Mouse (Mus musculus): ENCODE measurements around the gene Snf8.

Gene Snf8

DNA sequence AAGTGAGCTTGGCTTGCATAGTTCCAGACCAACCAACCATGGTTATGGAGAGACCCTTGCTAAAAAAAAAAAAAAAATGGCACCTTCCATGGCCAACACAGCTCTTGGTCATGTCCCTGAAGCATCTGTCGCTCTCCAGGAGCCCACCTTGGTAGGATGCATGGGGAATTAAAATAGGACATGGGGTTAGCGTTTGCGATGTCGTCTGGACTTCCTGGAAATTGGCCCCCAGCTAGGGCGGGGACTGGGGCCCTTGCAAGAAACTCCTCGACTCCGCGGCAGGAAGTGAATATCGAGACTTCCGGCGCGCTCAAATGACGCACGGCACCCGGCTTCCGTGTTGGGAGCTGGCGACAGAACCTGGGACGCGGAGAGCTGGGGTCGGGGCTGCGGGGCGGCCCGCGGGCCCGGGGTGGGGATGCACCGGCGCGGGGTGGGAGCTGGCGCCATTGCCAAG, at the start of gene Snf8:
Gene Snf8, plus strand, starts transcription at position 290 of the 457 bp plus-strand sequence.
- peak; percentile 93 for DNase-seq (ENCODE audit: low spot score)

DNA sequence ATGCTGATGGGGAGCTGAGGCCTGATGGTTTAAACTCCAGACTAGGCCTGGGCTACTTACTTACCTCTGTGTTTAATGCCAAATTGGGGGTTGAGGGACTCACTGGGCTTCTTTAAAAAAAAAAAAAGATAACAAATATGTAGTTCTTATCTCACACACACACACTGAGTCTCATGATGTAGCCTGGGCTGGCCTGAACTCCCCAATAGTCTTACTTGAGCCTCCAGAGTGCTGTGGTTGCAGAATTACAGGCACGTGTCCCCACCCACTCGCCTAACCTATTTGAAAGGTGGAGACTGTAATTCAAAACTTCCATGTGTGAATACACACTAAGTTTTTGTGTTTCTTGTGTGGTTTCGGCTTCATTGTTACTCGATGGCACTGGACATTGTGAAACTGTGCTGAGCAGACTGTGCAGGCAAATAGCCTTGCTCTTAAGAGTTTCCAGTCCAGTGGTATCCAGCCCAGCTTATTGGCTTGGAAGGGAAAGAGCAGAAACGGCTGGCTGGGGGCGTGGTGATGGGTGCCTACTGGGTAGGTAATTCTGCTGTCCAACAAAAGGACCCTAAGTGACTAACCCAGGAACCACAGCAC, 46.7 kb upstream of the Snf8 start:
- no peak for DNase-seq (ENCODE audit: low spot score)

DNA sequence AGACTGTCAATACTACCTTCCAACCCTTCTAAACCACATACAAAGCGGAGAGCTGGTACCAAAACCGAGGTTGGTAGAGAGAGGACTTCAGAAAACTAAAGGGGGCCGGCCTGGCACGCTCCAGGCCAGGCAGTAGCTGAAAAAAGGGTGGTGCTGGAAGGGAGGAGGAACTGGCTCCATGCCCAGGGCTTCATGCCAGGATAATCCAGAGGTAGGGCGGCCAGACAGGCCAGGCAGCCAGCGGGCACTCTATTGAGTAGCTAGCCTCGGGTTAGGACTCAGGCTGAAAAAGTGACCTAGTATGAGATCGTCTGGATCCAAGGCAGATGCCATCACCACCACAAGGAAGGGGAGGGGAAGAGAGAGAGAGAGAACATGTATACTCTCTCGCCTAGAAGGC, 46.2 kb upstream of the Snf8 start:
- DNase-seq (ENCODE audit: low spot score) = peak; percentile 60

DNA sequence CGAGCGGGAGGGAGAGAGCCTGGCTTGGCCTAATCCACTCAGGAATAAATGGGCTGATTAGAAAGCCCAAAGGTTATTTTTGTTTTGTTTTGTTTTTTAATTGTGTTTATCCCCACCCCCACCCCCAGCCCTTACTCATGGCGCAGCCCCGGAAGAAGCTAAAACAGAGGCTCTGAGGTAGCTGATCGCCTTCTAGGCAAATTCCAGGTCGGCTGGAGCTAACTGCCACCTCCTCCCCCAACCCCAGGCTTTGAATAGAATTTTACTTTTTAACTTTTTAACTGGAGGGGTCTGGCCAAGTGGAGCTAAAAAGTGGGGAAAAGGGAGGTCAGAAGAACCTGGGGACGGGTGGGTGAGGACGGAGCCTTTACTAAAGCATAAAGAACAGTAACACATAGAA, 44.8 kb upstream of the Snf8 start:
- DNase-seq (ENCODE audit: low spot score) = no peak

DNA sequence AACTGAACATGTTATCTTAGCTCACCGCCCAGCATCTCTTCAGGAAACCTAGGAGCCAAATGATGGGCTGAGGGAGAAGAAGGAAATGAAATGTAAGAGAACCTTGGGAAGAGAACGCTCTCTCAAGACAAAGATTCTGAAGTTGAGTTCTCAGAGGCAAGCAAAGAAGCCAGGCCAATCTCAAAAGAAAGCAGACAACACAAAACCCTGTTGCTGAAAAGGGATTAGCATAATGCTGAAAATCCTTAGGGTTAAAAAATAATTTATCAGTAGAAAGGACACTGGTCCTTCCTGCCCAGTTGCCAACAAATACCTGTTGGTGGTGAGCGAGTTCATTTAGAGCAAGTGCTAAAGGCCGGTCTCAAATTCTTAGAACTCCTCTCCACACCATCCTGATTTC, 44.3 kb upstream of the Snf8 start:
- no peak for DNase-seq (ENCODE audit: low spot score)

DNA sequence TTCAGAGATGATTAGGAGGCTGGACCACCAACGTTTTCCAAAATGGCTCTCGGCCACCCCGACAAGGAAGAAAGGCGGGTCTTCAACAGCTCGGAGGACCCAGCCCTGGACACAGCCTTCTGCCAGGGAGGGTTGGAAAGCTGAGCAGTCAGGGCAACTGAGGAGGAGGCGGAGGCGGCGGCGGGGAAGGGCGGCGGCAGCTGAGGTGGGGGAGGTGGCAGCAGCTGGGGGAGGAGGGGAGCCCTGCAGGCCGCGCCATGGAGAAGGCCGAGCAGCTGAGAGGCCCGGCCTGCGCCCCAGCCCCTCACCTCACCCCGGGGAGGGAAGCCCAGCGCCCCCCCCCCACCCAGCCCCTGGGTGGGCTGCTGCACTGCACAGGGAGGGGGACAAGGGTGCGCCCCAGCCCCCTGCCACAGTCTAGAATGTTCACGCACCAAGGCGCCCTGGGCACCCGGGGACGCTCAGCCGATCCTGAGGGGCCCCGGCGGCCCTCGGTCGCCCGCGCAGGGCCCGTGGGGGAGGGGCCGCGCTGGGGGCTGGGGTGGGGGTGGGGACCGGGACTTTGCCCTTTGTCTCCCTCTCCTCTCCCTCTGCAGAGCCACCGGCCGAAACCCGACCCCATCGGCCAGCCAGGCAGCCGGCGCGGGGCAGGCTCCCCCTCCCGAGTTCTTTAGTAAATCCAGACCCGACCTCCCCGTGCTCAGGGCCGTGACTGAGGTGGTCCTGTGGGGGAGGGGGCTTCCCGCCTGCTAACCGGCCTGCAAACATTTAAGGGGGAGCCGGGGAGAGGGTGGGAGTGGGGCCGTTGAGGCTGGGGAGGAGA, 43.6 kb upstream of the Snf8 start:
- DNase-seq (ENCODE audit: low spot score) = no peak

DNA sequence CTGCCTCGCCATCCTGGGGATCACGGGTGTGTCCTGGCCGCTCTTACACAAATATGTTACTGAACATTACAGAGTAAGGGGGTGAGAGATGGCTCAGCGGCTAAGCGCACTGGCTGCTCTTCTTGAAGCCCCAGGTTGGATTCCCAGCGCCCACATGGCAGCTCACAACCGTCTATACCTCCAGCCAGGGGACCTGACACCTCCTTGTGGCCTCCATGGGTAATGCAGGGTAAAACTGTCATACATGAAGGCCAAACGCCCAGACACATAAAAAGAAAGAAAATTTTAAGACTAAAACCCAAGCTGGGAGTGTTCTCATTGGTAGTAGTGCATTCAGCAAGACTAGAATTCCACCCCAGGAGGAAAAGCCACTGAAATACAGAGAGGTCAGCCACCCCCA, 40.5 kb upstream of the Snf8 start:
- DNase-seq (ENCODE audit: low spot score) = no peak

DNA sequence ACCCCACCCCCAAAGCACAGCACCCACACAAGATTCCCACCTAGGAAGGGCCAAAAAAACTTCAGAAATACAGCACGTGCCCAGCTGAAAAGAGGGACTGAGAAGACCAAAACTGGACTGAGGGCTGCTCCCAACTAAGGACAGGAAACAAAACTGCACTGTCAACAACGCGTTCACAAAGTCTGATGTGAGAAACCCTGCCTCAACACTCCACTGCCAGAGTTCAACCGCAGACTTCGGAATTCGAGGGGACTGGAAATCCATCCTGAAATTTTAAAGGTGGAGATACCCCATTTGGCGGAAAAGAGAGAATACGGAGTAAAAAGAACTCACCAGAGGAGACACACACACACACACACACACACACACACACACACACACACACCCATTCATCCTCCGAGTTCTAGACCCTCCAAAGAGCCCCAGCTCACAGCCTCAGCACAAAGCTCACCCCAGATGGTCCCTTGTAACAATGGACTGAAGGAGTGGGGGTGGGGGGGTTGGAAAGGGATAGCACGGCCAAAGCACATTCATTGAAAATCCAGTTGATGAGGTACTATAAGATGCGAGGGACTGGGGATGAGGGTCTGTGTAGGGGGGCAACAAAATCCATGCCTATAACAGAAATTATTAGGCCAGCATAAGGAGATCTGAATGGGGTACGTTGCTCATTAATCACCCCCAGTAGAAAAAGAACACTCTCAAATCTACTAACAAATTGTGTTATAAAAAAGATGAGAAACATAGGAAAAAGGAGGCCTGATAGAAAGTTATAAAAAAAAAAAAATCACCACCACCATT, 31.4 kb upstream of the Snf8 start:
- DNase-seq (ENCODE audit: low spot score) = no peak

DNA sequence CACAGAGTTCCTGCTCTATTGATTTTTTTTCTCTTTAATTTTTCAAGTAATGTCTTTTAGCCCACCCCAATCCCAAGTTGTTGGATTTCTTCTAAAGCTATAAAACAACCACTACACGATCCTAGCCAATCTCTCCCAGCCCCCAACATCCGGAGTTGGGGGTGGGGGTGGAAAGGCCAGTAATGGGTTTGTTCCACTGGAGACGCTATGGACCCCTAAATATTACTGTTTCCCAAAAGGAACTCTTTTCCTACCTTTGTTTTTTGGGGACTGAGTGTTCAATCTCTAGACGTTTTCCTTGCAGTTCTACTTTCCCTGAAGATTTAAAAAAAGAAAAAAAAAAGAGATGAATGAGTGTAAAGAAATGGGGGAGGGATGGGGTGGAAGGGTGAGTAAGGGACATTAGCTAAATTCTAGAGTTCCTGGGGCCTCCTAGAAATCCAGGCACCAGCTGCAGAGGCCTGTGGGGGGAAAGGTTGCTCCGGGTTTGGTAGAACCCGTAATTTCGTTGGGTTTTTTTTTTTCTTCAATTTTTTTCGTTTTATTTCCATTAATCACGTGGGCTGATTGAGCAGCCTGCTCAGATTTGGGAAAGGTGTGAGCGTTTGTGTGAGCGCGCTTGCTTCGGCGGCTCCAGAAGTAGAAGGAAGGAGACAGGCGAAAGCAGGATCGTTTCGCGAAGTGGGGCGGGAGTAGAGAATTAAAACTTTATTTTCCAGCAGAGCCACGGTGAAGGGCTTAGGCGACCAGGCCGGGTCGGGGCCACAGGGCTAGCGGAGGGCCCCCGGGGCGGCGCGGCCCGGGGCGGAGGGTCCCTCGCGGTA, 30.5 kb upstream of the Snf8 start:
- DNase-seq (ENCODE audit: low spot score) = no peak

DNA sequence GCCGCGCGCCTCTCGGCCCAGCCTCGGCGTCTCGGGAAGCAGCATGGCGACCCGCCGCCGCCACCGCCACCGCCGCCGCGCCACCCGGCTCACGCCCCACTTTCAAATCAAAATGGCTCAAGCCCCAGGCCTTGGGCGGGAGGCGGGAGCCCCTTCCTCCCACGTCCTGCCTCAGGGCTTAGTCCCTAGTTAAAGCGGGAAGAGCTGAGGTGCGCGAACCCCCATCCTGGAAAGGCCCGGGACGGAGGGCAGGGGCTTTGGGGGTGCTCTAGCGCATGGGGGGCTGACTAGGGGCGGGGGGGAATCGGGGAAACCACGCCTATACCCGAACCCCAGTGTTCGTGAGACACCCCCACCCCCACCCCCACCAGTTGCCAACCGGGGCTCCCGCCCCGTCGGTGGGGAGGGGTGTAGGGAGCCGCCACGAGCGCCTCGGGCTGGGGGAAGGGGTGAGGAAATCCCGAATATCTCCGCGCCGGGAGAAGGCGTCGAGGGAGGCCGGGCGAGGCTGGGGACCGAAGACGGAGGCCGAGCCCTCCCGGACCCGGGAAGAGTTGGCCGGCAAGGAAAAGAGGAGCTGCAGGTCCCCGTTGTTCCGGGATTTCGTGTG, 29.8 kb upstream of the Snf8 start:
- DNase-seq (ENCODE audit: low spot score) = no peak

DNA sequence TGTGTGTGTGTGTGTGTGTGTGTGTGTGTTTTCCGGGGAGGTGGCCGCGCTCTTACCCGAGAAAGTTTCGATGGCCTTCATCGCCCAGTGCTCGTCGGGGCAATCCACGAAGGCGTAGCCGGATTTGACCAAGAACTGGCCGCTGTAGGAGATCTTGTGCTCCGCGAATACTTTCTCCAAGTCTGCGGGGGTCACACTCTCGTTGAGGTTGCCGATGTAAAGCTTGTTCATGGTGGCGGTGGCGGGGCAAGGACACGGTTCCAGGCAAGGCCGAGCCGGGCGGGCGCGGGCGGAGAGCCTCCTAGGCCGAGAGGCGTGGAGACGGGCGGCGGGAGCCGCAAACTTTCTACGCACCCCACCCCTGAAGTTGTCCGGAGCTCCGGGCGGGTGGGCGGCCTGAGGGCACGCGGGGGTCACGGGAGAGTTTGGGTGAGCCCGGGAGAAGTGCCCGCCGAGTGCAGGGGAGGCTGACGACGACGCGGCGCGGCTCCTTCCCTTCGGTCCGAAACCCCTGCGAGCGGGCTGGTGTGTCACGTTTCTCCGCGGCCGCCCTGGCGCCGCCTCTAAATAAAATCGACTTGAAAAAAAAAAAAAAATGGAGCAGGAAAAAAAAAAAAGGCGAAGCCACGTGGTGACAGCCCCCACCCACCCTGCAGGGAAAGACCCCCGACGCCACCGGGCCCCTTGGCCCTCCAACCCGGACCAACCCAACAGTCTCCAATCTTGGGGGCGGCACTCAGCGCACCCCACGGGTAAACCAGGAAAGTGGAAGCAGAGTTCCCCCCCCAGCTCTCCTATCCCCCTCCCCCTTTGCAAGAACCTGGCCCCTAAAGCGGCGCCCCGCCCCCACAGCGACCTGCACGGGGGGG, 29.0 kb upstream of the Snf8 start, which contains the start of gene Igf2bp1:
Gene Igf2bp1, minus strand, starts transcription at position 538 of the 869 bp plus-strand sequence.
- no peak for DNase-seq (ENCODE audit: low spot score)

DNA sequence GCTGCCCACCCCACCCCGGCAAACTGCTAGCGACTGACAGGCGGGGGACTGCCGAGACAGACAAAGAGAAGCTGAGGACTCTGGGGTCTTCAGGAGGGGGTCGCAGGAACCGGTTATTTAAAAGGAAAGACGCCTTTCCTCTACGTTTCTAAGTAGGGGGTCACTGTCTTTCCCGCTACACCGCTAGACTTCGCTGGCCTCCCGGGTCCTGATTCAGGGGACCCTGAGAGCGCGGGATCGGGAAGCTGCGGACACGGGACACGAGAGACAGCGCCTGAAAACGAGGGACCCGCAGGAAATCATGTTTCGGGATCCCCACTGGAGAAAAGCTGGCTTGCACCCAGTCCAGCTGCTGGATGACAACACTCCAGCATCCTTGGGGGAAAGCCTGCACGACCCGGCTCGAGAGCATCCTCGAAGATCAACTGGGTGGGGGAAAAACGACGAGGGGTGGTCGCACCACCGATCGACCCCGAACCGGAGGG, 28.3 kb upstream of the Snf8 start:
- no peak for DNase-seq (ENCODE audit: low spot score)

DNA sequence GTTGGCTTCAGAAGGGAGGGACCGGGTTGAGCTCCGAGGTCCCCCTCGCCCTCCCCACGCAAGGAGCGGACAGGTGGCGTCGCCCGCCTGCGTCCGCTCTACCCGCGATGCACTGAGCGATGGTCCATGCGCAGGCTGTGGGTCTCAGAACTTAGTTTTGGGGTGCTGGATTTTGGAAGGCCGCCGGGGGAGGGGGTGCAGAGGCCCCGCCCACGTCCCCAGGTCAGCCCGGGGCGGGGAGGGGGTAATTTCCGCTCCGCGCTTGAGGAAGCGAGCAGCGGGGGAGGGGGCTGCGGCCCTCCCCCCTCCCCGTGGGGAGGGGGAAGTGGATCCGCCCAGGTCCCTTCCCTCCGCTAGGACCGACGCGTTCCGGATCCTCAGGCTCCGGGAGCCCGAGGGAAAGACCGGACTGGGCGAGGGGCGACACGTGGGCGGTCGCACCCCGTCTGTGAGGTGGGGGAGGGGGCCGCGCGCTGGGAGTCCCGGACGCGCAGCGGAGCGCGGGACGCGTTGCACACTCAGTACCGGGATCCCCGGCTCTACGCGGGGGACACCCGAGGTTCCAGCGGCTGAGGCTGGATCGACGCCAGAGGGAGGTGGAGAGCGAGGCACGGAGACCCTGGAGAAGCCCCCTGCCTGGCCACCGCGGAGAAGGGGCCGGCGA, 27.7 kb upstream of the Snf8 start:
- DNase-seq (ENCODE audit: low spot score) = no peak

DNA sequence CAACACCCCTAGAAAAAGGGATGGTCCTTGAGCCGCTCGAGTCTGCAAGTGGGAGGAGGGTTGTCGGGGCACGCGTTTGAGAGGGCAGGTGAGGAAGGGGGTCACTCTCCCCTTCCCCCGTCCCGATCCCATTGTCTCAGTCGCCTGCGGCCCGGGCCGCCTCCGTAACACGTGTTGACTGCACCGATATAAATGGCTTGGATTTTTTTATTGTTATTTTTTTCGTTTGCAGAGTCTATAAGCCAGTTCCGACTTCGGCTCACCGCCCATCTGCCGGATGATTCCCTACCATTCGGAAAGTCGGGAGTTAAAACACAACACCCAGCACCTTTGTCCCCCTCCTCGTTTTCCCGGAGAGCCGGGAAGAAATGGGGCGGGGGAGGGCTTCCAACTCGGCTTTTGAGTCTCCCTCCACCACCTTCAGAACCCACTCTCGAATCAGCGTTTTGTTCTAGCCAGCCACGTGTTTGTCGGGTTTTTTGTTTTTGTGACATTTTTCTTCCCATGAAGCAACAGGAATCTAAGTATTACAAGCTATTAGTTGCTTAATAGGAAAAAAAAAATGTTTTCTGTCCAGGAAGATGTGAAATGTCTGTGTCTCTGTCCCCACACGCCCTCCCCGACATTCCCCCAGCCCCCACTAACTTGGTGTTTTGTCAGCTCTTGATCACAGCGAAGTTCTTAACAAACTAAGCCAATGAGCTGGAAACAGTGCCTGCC, 27.0 kb upstream of the Snf8 start:
- DNase-seq (ENCODE audit: low spot score) = no peak

DNA sequence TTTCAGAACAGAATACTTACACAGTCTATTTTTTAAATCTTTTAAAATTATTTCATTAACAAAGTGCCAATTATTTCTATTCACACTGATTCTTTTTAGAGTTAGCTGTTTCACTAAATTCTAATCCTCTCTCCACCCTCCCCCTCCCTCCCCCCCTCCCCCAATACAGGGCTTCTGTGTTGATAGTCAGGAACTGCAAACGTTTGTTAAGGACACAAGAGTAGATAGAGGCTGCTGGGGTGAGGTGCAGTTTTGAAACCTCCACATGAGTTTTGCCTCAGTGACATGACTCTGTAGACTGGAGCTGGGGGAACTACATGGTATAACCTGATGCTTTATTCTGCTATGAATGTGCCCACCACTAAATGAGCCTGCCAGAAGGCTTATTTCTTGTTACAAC, 25.9 kb upstream of the Snf8 start:
- DNase-seq (ENCODE audit: low spot score) = no peak

DNA sequence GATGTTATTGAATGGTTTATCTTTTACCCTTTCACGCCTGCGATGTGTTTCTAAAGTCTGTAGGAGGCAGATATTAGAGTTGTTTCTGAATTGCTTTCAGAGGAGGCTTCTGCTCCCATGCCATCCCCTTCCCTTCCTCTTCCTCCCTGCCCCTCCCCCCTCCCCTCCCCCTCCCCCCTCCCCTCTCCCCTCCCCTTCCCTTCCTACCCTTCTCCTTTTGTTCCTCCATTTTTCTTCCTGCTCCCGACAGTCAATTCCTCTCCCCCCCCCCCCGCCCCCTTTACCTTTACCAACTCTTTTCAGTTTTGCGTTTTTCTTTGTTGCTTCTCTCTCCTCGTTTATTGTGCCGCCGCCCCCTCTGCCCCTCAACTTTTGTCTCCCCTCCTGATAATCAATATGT, 22.7 kb upstream of the Snf8 start:
- no peak for DNase-seq (ENCODE audit: low spot score)

DNA sequence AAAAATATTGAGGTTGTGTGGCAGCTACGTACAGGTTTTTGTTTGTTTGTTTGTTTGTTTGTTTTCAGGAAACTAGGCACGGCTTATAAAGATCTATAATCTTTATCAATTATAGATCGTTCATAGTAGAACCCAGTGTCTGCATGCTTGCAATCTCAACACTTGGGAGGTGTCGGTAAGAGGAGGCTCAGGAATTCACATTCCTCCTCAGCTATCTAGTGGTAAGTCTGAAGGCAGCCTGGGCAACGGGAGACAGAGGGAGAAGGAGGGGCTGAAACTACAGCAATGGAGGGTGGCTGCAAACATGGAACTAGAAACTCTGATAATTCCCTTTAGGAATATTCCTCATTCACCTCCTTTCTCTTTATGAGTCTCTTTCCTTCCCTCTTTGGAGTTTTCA, 19.3 kb upstream of the Snf8 start:
- no peak for DNase-seq (ENCODE audit: low spot score)

DNA sequence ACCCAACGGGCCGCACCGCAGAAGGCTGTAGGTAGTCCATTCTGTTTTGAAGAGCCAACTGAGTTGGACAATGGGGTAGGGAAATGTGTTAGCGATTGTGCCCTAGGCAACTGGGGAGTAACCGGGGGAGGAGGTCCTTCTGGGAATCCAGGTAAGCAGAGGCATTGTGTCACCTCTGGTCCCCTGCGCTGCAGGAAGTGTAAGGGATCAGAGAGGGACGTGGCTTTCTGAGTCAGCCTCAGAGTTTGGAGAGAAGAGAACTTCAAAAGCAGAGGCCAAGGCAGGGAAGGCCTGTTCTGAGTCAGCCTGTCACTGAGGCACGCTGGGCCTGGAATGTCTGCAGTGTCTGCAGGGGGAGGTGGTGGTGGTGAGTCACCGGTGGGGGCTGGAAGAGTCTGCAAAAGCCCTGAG, 16.7 kb upstream of the Snf8 start:
- DNase-seq (ENCODE audit: low spot score) = no peak

DNA sequence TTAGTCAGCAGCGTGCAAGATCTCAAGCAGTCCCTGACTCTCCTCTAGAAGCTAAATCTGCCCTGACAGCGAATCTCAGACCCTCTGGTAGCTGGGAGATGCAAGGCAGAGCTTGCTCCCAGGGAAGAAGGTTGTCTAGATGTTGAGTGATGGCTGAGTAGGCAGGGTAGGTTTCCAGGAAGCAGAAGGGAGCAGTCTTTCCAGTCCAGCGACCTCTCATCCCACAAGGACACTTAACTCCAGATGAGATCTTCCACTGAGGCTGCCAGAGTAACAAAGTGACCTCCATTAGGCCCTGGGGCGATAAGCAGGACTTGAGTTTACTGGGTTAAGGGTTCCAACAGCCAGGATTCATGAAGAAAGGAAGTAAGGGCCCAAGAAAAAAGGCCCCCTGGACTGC, 14.1 kb upstream of the Snf8 start:
- DNase-seq (ENCODE audit: low spot score) = no peak
